Mouse (Mus musculus) CH12.LX (cell line): ENCODE measurements around the gene Wfikkn1.

ENCODE experiments used
- CHD2 ChIP-seq: IDR thresholded peaks from 2 replicates; pipeline ENCODE4 v1.6.1; 2011; ENCODE audit warnings: low read length, improper control_type of control experiment
- CTCF ChIP-seq, 2 experiments: IDR thresholded peaks in 1 of 2; conservative IDR thresholded peaks in 1 of 2; 2 replicates each; pipeline ENCODE4 v1.5.1; 2011 to 2012; ENCODE audit warnings: low read depth in 2 of 2, low read length in 2 of 2, improper control_type of control experiment in 1 of 2, inconsistent platforms in 1 of 2, mild to moderate bottlenecking in 1 of 2, moderate library complexity in 1 of 2
- MAX ChIP-seq: IDR thresholded peaks from 2 replicates; pipeline ENCODE4 v1.6.1; 2011; ENCODE audit warnings: low read length, improper control_type of control experiment
- POLR2A ChIP-seq: IDR thresholded peaks from 2 replicates; pipeline ENCODE4 v1.6.1; 2011; ENCODE audit warnings: low read depth, mild to moderate bottlenecking, improper control_type of control experiment, low read length
- POLR2AphosphoS2 ChIP-seq: IDR thresholded peaks from 2 replicates; pipeline ENCODE4 v1.6.1; 2011; ENCODE audit warnings: low read depth, low read length, improper control_type of control experiment
- RCOR1 ChIP-seq: conservative IDR thresholded peaks from 2 replicates; pipeline ENCODE4 v1.6.1; 2012; ENCODE audit warnings: low read depth, mild to moderate bottlenecking, inconsistent platforms, low read length, improper control_type of control experiment
- TCF12 ChIP-seq: IDR thresholded peaks from 2 replicates; pipeline ENCODE4 v1.6.1; 2014; ENCODE audit warnings: low read depth, mild to moderate bottlenecking, inconsistent platforms, low read length, improper control_type of control experiment
- ZC3H11A ChIP-seq: IDR thresholded peaks from 2 replicates; pipeline ENCODE4 v1.6.1; 2012; ENCODE audit warnings: low read depth, mild to moderate bottlenecking, inconsistent platforms, low read length, improper control_type of control experiment

- no peak for TF ChIP-seq CTCF (conservative IDR thresholded peaks at IDR 0.05 in 1 of 2, IDR thresholded peaks at IDR 0.05 in 1 of 2; ENCODE audit: low read depth in 2 of 2, low read length in 2 of 2)
- no peak for TF ChIP-seq MAX
- TF ChIP-seq POLR2A: no peak
- no peak for TF ChIP-seq TCF12
- no peak for TF ChIP-seq POLR2AphosphoS2
- TF ChIP-seq CHD2: no peak
- TF ChIP-seq RCOR1: no peak
- TF ChIP-seq ZC3H11A: no peak
Measured at GRCm38 (mm10) chr17:25911816-25912215, 31.2 kb upstream of the Wfikkn1 start.
